Mouse (Mus musculus) ES-Bruce4 (cell line): ENCODE data around the gene Bptf.

ENCODE experiments used
- CTCF ChIP-seq: IDR thresholded peaks from one replicate; pipeline ENCODE4 v1.8.1; 2011; ENCODE audit warnings: low read depth, low read length
- EP300 ChIP-seq: IDR thresholded peaks from 2 replicates; pipeline ENCODE4 v1.6.1; 2011; ENCODE audit warnings: low read depth, low read length; ENCODE audit not compliant: insufficient read depth
- POLR2A ChIP-seq: IDR thresholded peaks from one replicate; pipeline ENCODE4 v1.8.1; 2011; ENCODE audit warnings: low read length; ENCODE audit not compliant: insufficient read depth

GRCm38 (mm10) chr11:107103224-107103589 is 28.7 kb downstream of the Bptf start:
- no peak for TF ChIP-seq POLR2A
- no peak for TF ChIP-seq CTCF
- no peak for TF ChIP-seq EP300
